Mouse (Mus musculus): Measurements from ENCODE around the gene Golgb1. TPM values are rescaled to one million over a fixed set of nuclear protein-coding genes. Genes with fewer than 3 reads are reported as not detected.

Golgb1 gene
- polyA plus RNA-seq, 1 experiment from 2014 or later: 120 TPM

DNA sequence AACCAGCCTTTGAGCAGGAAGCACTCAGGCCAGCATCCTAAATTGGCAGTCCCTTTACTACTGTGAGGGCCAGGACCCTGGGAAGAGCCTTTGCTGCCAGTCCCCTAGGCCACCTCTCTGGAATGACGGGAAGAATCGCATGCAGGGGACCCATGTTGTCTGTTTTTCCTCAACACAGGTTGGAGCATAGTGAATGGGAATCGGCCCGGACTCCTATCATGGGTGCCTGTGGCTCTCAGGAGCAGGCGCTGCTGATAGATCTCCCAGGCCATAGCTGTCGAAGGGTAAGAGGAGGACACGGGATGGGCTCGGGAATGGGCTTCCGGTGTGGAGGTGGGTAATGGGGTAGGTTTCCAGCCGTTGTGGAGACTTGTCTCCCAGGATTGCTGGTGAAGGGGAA, 56.4 kb downstream of the Golgb1 start:
- no peak overlapping the region for H3K4me3 ChIP-seq (ENCODE audit: low read depth, low read length)
- no peak overlapping the region for H3K9ac ChIP-seq (ENCODE audit: low read depth, low read length)
- H3K27me3 ChIP-seq (replicated peaks; ENCODE audit: control insufficient read depth, insufficient read depth, low read length): no peaks in the 10 kb centered on the region
- no peak overlapping the region for H3K4me2 ChIP-seq (ENCODE audit: low read depth, low read length)
- WGBS: 87% methylated on average over 10 of the region's 10 CpGs
- peaks cover 63% of the 10 kb centered on the region for H3K36me3 ChIP-seq (ENCODE audit: control insufficient read depth, insufficient read depth, low read length)
- H3K27ac ChIP-seq (replicated peaks; ENCODE audit: low read depth, low read length): no peak overlapping the region
- DNase-seq (ENCODE audit: low spot score): no peak
- no peaks in the 10 kb centered on the region for H3K9me3 ChIP-seq (ENCODE audit: control insufficient read depth, low read length)
- no peak for ATAC-seq (ENCODE audit: low read depth)
- H3K4me1 ChIP-seq (ENCODE audit: control insufficient read depth, insufficient read depth, low read length): no peaks in the 10 kb centered on the region

DNA sequence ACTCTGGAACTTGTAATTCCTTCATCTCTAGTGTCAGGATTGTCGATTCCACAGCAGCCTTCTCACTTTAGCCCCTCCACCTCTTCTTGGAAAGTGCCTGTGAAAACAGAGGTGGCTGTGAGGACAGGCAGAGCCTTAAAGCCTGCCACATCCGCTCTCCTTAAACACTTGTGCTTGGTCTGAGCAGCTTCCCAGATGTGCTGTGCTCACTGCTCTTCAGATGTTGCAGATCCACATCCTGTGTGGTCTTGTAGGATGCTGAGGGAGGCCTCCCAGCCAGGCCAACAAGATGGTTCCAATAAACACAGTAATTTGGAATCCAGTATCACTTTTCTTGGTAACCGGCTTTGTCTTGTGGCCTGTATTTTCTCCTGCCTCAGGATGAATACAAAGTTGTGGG, 57.0 kb downstream of the Golgb1 start:
- H3K9ac ChIP-seq (ENCODE audit: low read depth, low read length): no peak overlapping the region
- no peaks in the 10 kb centered on the region for H3K27me3 ChIP-seq (replicated peaks; ENCODE audit: control insufficient read depth, insufficient read depth, low read length)
- WGBS: 42% methylated on average over 3 of the region's 3 CpGs
- peak; percentile 66 for DNase-seq (ENCODE audit: low spot score)
- peaks cover 57% of the 10 kb centered on the region for H3K36me3 ChIP-seq (ENCODE audit: control insufficient read depth, insufficient read depth, low read length)
- no peak overlapping the region for H3K4me2 ChIP-seq (ENCODE audit: low read depth, low read length)
- H3K4me3 ChIP-seq (ENCODE audit: low read depth, low read length): no peak overlapping the region
- H3K4me1 ChIP-seq (ENCODE audit: control insufficient read depth, insufficient read depth, low read length): no peaks in the 10 kb centered on the region
- H3K9me3 ChIP-seq (ENCODE audit: control insufficient read depth, low read length): no peaks in the 10 kb centered on the region
- no peak overlapping the region for H3K27ac ChIP-seq (replicated peaks; ENCODE audit: low read depth, low read length)
- peak; percentile 74; the same call in 1 of the 2 replicates for ATAC-seq (ENCODE audit: low read depth)

DNA sequence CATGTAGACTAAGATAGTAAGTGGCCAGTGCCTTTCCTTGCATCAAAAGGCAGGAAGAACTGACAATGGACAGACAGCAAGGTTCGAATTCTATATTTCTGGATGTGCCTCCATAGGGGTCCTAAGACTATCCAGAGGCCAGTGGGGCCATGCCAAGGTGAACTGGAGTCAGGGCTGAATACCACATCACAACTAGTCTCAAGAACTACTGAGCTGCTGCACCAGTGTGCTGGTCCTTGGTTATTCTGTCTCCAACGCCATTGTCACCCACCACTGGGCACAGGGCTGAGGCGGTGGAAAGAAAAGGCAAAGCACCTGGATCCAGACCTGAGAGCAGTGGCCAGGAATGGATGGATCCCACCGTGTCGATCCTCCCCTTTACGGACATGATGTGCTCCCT, 57.6 kb downstream of the Golgb1 start:
- peaks cover 52% of the 10 kb centered on the region for H3K36me3 ChIP-seq (ENCODE audit: control insufficient read depth, insufficient read depth, low read length)
- H3K4me3 ChIP-seq (ENCODE audit: low read depth, low read length): no peak overlapping the region
- H3K4me1 ChIP-seq (ENCODE audit: control insufficient read depth, insufficient read depth, low read length): no peaks in the 10 kb centered on the region
- H3K27ac ChIP-seq (replicated peaks; ENCODE audit: low read depth, low read length): no peak overlapping the region
- no peaks in the 10 kb centered on the region for H3K9me3 ChIP-seq (ENCODE audit: control insufficient read depth, low read length)
- no peak for ATAC-seq (ENCODE audit: low read depth)
- no peak for DNase-seq (ENCODE audit: low spot score)
- no peak overlapping the region for H3K4me2 ChIP-seq (ENCODE audit: low read depth, low read length)
- no peak overlapping the region for H3K9ac ChIP-seq (ENCODE audit: low read depth, low read length)
- H3K27me3 ChIP-seq (replicated peaks; ENCODE audit: control insufficient read depth, insufficient read depth, low read length): no peaks in the 10 kb centered on the region
- 94% methylated on average over 6 of the region's 6 CpGs for WGBS

DNA sequence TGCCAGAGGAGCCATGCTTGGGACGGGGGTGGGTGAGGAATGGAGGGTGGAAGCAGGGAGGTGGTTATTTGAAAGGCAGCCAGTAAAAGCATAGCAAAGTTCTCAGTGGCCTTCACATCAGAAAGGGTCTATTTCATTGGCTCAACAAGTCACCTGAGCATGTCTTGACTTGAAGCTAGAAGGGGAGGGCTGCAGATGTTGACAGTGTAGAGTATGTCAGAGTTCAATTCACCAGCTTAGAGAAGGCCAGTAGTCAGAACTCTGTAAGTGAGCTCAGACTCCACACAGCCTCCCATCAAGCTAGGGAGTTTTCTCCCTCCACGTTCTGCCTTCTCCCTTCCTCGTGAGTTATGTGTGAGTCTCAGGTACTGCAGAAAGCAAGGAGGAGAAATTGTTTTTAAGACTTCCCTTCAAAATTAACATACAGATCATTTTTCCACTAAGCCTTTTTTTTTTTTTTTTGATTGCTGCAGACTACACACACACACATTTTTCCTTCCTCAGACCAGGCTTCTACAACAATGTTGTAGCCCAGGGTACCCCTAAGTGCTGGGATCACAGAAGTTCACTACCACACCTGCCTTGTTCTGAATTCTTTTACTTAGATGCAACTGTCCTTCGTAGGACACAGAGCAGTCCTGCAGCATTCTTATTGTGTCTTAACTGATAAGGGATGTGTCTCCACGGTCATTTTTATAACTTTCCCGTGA, 59.3 kb downstream of the Golgb1 start:
- H3K27me3 ChIP-seq (replicated peaks; ENCODE audit: control insufficient read depth, insufficient read depth, low read length): no peaks in the 10 kb centered on the region
- H3K4me1 ChIP-seq (ENCODE audit: control insufficient read depth, insufficient read depth, low read length): no peaks in the 10 kb centered on the region
- WGBS: 68% methylated on average over 6 of the region's 6 CpGs
- H3K27ac ChIP-seq (replicated peaks; ENCODE audit: low read depth, low read length): no peak overlapping the region
- no peaks in the 10 kb centered on the region for H3K9me3 ChIP-seq (ENCODE audit: control insufficient read depth, low read length)
- H3K4me2 ChIP-seq (ENCODE audit: low read depth, low read length): no peak overlapping the region
- peaks cover 34% of the 10 kb centered on the region for H3K36me3 ChIP-seq (ENCODE audit: control insufficient read depth, insufficient read depth, low read length)
- no peak overlapping the region for H3K9ac ChIP-seq (ENCODE audit: low read depth, low read length)
- DNase-seq (ENCODE audit: low spot score): no peak
- no peak overlapping the region for H3K4me3 ChIP-seq (ENCODE audit: low read depth, low read length)
- peak; percentile 69 for ATAC-seq (ENCODE audit: low read depth)

DNA sequence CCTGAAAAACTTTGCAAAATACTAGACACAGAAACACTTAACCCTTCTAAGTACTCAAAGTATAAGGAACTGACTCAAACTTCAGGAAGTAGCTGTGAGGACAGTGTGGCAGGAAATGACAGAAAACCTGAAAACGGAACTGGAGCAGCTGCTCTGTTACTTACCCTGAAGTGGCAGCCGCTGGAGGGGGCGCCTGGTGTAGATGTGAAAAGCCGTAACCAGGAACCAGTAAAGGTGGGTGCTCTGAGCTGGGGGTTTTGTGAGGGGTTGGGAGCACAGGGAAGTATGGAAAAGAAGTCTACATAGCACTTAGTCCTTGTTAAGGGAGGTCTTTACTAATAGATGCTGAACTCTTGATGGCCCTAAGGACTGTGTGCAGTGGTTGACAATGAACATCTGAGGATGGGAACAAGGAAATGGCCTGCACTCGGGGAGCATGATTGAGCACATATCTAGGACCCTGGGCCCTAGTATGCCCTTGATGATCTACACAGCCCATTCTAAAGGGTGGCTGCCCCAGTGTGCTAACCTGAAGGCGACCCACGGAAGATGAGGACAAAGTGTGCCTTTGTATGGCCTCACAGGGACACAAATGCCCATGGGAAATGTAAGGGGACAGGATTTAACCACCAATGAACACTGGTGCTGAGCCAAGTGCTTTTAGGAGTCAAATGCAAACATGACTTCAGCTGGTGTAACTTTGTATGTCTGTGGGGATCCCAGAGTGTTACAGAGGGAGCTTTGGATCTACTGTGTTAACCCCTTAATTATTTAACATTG, 60.1 kb downstream of the Golgb1 start, which contains the start of gene Hcls1:
Hcls1 (plus strand) TSS at position 143 of the 780 bp plus-strand sequence.
- Histone ChIP-seq H3K9ac (ENCODE audit: low read depth, low read length) (no peak within 1 kb of the TSS), H3K4me3 (ENCODE audit: low read depth, low read length) (no peak within 1 kb of the TSS), H3K27ac (replicated peaks; ENCODE audit: low read depth, low read length) (no peak within 1 kb of the TSS), H3K9me3 (ENCODE audit: control insufficient read depth, low read length) (no peaks in the 10 kb centered on the region), H3K4me2 (ENCODE audit: low read depth, low read length) (no peak within 1 kb of the TSS), H3K4me1 (ENCODE audit: control insufficient read depth, insufficient read depth, low read length) (no peaks in the 10 kb centered on the region; the same call in 1 of the 2 replicates), H3K36me3 (ENCODE audit: control insufficient read depth, insufficient read depth, low read length) (peaks cover 27% of the 10 kb centered on the region), H3K27me3 (replicated peaks; ENCODE audit: control insufficient read depth, insufficient read depth, low read length) (no peaks in the 10 kb centered on the region)
- no peak for DNase-seq (ENCODE audit: low spot score)
- ATAC-seq (ENCODE audit: low read depth): no peak
- WGBS: 69% methylated on average over 7 of the region's 7 CpGs

DNA sequence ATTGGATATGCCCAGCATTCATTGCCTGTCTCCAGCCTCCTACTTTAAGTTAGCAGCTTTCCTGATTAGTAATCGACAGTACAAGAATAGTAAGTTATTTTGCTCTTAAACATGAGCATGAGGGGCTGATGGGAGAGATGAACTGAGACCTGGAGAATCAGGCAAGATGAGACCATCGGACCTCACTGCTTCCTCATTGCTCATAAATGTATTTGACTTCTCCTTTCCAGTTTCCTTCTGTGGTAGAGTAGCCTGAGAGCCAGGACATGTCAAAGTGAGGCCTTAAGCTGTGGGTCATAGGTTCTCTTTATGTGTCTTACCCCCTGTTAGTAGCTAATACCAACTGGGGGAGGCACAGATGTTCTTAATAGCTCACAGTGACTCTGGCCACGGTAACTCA, 60.9 kb downstream of the Golgb1 start:
- H3K9ac ChIP-seq (ENCODE audit: low read depth, low read length): no peak overlapping the region
- no peaks in the 10 kb centered on the region for H3K9me3 ChIP-seq (ENCODE audit: control insufficient read depth, low read length)
- no peak for DNase-seq (ENCODE audit: low spot score)
- H3K27me3 ChIP-seq (replicated peaks; ENCODE audit: control insufficient read depth, insufficient read depth, low read length): no peaks in the 10 kb centered on the region
- no peak for ATAC-seq (ENCODE audit: low read depth)
- no peaks in the 10 kb centered on the region; the same call in 1 of the 2 replicates for H3K4me1 ChIP-seq (ENCODE audit: control insufficient read depth, insufficient read depth, low read length)
- H3K4me3 ChIP-seq (ENCODE audit: low read depth, low read length): no peak overlapping the region
- no peak overlapping the region for H3K27ac ChIP-seq (replicated peaks; ENCODE audit: low read depth, low read length)
- H3K4me2 ChIP-seq (ENCODE audit: low read depth, low read length): no peak overlapping the region
- WGBS: 70% methylated on average over 3 of the region's 3 CpGs
- H3K36me3 ChIP-seq (ENCODE audit: control insufficient read depth, insufficient read depth, low read length): peaks cover 24% of the 10 kb centered on the region

DNA sequence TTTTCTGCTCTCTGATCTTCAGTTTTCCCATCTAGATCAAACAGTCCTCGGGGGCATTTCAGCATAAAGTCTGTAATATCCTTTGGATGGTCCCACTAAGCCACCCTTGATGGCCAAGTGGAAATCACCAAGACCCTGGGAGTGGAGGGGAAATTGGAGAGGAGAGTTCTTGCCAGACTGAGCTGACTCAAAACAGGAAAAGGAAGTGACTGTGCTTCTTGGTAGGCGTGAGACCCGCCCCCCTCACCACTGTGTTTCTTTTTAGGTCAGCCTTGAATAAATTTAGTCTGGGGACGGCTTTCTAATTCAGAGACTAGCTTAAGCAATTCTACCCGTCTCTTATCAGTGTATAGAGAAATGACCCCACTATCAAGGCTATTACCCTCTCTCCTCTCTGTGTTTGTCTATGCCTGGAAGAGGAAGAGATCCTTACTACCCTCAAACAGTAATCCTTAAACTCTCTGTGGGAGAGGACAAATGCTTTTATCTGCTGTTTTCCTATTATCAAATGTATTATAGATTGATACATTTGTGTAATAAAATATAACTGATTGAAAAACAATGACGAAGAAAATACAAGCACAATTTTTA, 66.3 kb downstream of the Golgb1 start:
- H3K9me3 ChIP-seq (ENCODE audit: control insufficient read depth, low read length): no peaks in the 10 kb centered on the region
- H3K36me3 ChIP-seq (ENCODE audit: control insufficient read depth, insufficient read depth, low read length): no peaks in the 10 kb centered on the region
- WGBS: 77% methylated on average over 6 of the region's 6 CpGs
- no peak overlapping the region for H3K4me3 ChIP-seq (ENCODE audit: low read depth, low read length)
- no peak overlapping the region for H3K9ac ChIP-seq (ENCODE audit: low read depth, low read length)
- H3K27ac ChIP-seq (replicated peaks; ENCODE audit: low read depth, low read length): no peak overlapping the region
- ATAC-seq (ENCODE audit: low read depth) (no peak), DNase-seq (ENCODE audit: low spot score) (no peak)
- peaks cover 3% of the 10 kb centered on the region for H3K4me1 ChIP-seq (ENCODE audit: control insufficient read depth, insufficient read depth, low read length)
- H3K4me2 ChIP-seq (ENCODE audit: low read depth, low read length): no peak overlapping the region
- H3K27me3 ChIP-seq (replicated peaks; ENCODE audit: control insufficient read depth, insufficient read depth, low read length): no peaks in the 10 kb centered on the region

DNA sequence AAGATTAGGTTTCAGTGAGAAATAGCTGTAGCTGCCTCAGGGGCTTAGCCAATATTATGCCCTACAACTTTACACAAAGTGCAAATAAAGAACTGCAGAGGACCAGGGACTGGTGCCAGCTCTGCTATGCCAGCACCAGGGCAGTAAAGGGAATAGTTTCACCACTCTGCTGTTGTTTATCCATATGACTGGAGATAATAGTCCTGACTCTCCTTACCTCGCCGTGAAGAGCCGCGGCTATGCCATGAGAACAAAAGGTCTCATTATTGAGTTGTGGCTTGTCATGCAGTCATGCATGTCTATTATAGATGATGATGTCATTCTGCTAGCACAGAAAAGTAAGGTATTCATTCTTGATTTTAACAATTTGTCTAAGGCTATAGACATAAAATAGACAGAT, 67.0 kb downstream of the Golgb1 start:
- DNase-seq (ENCODE audit: low spot score) (peak; percentile 38), ATAC-seq (ENCODE audit: low read depth) (peak; percentile 55; the same call in 1 of the 2 replicates)
- H3K27ac ChIP-seq (replicated peaks; ENCODE audit: low read depth, low read length): no peak overlapping the region
- H3K36me3 ChIP-seq (ENCODE audit: control insufficient read depth, insufficient read depth, low read length): no peaks in the 10 kb centered on the region
- no peaks in the 10 kb centered on the region for H3K9me3 ChIP-seq (ENCODE audit: control insufficient read depth, low read length)
- WGBS: 68% methylated on average over 4 of the region's 4 CpGs
- no peak overlapping the region for H3K4me2 ChIP-seq (ENCODE audit: low read depth, low read length)
- no peaks in the 10 kb centered on the region for H3K27me3 ChIP-seq (replicated peaks; ENCODE audit: control insufficient read depth, insufficient read depth, low read length)
- no peak overlapping the region for H3K9ac ChIP-seq (ENCODE audit: low read depth, low read length)
- H3K4me3 ChIP-seq (ENCODE audit: low read depth, low read length): no peak overlapping the region
- peaks cover 3% of the 10 kb centered on the region for H3K4me1 ChIP-seq (ENCODE audit: control insufficient read depth, insufficient read depth, low read length)

Data from embryonic facial prominence, embryonic 14.5 days (tissue).